Mouse (Mus musculus): Measurements from ENCODE around the gene Ndufa3.

DNA sequence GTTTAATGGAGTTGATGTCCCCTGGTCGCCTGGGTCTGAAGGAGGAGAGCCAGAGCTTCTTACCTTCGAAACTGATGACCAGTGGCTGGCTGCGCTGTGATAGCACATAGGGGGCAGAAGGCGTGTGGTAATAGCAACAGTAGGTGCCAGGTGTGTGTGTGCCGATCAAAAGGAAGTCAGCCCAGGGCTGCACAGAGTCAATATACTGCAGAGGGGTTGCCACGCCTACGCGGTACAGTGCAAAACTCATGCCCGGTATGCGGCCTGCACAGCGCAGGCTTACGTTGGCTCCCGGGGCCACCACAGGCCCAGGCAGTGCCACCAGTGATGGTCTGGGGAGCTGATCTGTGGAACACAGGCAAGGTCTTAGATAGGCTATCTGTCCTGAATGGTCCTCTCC lies 6.2 kb upstream of the Ndufa3 start:
- TF ChIP-seq POLR2A (IDR thresholded peaks at IDR 0.05; ENCODE audit: borderline replicate concordance, extremely low read depth, insufficient read depth, insufficient read length, poor library complexity, severe bottlenecking) (no peak), CTCF (IDR thresholded peaks at IDR 0.05; ENCODE audit: borderline replicate concordance, extremely low read depth, insufficient read depth, insufficient read length) (no peak)

Data from brain, embryonic 14.5 days (tissue).